Mouse (Mus musculus) cerebellum, adult 2 months (tissue): ENCODE measurements around the gene Ocel1.

Source experiments
- CTCF ChIP-seq: fragments of 200-500 bp; IDR thresholded peaks from 2 replicates; pipeline ENCODE4 v1.5.1; 2011; ENCODE audit warnings: low read depth, mild to moderate bottlenecking, control low read depth, low read length, moderate library complexity, borderline replicate concordance; ENCODE audit not compliant: insufficient read depth
- POLR2A ChIP-seq: fragments of 200-500 bp; IDR thresholded peaks from 2 replicates; pipeline ENCODE4 v1.6.1; 2011; ENCODE audit warnings: low read length, control low read depth, borderline replicate concordance; ENCODE audit not compliant: insufficient read depth

DNA sequence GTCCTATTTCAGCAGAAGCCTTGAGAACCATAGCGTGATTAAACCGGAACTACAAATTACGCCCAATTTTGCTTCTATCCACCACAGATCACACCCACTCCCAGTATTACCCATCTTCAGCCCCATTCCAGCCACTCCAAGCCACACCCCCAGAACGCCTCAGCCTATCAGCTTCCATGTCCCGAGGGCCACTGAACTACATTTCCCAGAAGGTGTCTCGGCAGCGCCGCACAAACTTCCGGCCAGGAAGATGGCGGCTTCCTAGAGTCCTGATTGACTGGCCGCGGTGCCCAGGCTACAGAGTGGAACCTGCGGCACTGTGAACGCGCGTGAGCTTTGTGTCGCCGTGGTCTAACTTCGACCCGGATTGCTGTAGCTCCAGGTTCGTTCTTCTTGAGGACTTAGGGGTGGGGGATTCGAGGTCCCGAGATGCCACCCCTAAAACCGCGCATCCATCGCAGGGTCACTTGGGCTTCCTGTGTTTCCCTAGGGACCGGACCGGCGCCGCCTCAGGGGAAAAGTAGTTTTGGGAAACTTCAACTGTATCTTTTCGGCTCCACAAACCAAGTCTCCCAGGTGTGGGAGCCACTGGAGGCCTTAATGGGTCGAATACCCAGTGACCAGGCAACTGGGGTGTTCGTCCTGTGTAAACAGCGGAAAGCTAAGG is 25.7 kb downstream of the Ocel1 start, which contains the start of gene Babam1:
- TF ChIP-seq CTCF, result no peak
- TF ChIP-seq POLR2A, result peak; percentile 81; the same call in 1 of the 2 replicates
